Mouse (Mus musculus): ENCODE measurements around the gene Kcnd3.

GRCm38 (mm10) chr3:105705561-105705960 lies 253.4 kb downstream of the Kcnd3 start:
- TF ChIP-seq CTCF (IDR thresholded peaks at IDR 0.05; ENCODE audit: extremely low read depth, insufficient read depth, low read length) (no peak), POLR2A (IDR thresholded peaks at IDR 0.05; ENCODE audit: extremely low read depth, insufficient read depth, low read length) (peak; percentile 33)
